Mouse (Mus musculus): ENCODE measurements around the gene Slc2a1. TPM values are rescaled to one million over a fixed set of nuclear protein-coding genes. Genes with fewer than 3 reads are reported as not detected.

Slc2a1 gene
- total RNA-seq, 2 experiments from 2014 or later: 9.5 to 12.7 TPM

GRCm38 (mm10) chr4:119097421-119097820 is 11.1 kb upstream of the Slc2a1 start:
- intact Hi-C loops (cut with DNase I): no loop called here
- no peak for DNase-seq

- intact Hi-C loops (cut with DNase I): no loop called here
Observed at GRCm38 (mm10) chr4:119098216-119099210, 10.0 kb upstream of the Slc2a1 start.

GRCm38 (mm10) chr4:119101392-119101791 is 7.1 kb upstream of the Slc2a1 start:
- intact Hi-C loops (cut with DNase I): no loop called here
- DNase-seq: no peak

More at GRCm38 (mm10) chr4:119098216-119099210, 10.0 kb upstream of the Slc2a1 start:
- no peak for DNase-seq

- no peak for DNase-seq
- intact Hi-C loops (cut with DNase I): no loop called here
Observed at GRCm38 (mm10) chr4:119102350-119103126, 6.0 kb upstream of the Slc2a1 start.

- no peak for DNase-seq
- intact Hi-C loops (cut with DNase I): no loop called here
Observed at GRCm38 (mm10) chr4:119104847-119105246, 3.7 kb upstream of the Slc2a1 start.

GRCm38 (mm10) chr4:119105704-119106103 is 2.8 kb upstream of the Slc2a1 start:
- peak; percentile 42 to 54 for DNase-seq
- intact Hi-C loops (cut with DNase I): no loop called here

- intact Hi-C loops (cut with DNase I): no loop called here
- DNase-seq: no peak
Observed at GRCm38 (mm10) chr4:119107867-119108266, 644 bp upstream of the Slc2a1 start.

- intact Hi-C loops (cut with DNase I): no loop called here
- no peak for DNase-seq
Observed at GRCm38 (mm10) chr4:119109640-119110039, 1.1 kb downstream of the Slc2a1 start.

- intact Hi-C loops (cut with DNase I): no loop called here
- no peak for DNase-seq
Observed at GRCm38 (mm10) chr4:119110512-119110911, 2.0 kb downstream of the Slc2a1 start.

- DNase-seq: no peak
- intact Hi-C loops (cut with DNase I): no loop called here
Observed at GRCm38 (mm10) chr4:119111410-119111809, 2.9 kb downstream of the Slc2a1 start.

- intact Hi-C loops (cut with DNase I): no loop called here
- no peak for DNase-seq
Observed at GRCm38 (mm10) chr4:119112256-119112885, 3.9 kb downstream of the Slc2a1 start.

- intact Hi-C loops (cut with DNase I): no loop called here
- DNase-seq: peak in 1 of 2 experiments; percentile 38
Observed at GRCm38 (mm10) chr4:119115611-119116070, 7.1 kb downstream of the Slc2a1 start.

GRCm38 (mm10) chr4:119116336-119116735 is 7.8 kb downstream of the Slc2a1 start:
- DNase-seq: no peak
- intact Hi-C loops (cut with DNase I): no loop called here

- intact Hi-C loops (cut with DNase I): no loop called here
- no peak for DNase-seq
Observed at GRCm38 (mm10) chr4:119117571-119117970, 9.1 kb downstream of the Slc2a1 start.

GRCm38 (mm10) chr4:119118659-119119077 is 10.2 kb downstream of the Slc2a1 start:
- no peak for DNase-seq
- intact Hi-C loops (cut with DNase I): no loop called here

GRCm38 (mm10) chr4:119119354-119119753 is 10.8 kb downstream of the Slc2a1 start:
- no peak for DNase-seq
- intact Hi-C loops (cut with DNase I): no loop called here

- DNase-seq: no peak
- intact Hi-C loops (cut with DNase I): no loop called here
Observed at GRCm38 (mm10) chr4:119120095-119120494, 11.6 kb downstream of the Slc2a1 start.

- intact Hi-C loops (cut with DNase I): no loop called here
- DNase-seq: peak; percentile 69 to 74
Observed at GRCm38 (mm10) chr4:119121249-119121648, 12.7 kb downstream of the Slc2a1 start.

- DNase-seq: no peak
- intact Hi-C loops (cut with DNase I): no loop called here
Observed at GRCm38 (mm10) chr4:119124771-119125273, 16.3 kb downstream of the Slc2a1 start.

GRCm38 (mm10) chr4:119125577-119126270 is 17.2 kb downstream of the Slc2a1 start:
- no peak for DNase-seq
- intact Hi-C loops (cut with DNase I): no loop called here

All from heart, postnatal 36 days (tissue).